Mouse (Mus musculus): Measurements from ENCODE around the gene Gm20509. TPM values are rescaled to one million over a fixed set of nuclear protein-coding genes. Genes with fewer than 3 reads are reported as not detected.
"Not testable (repeated sequence)": the region's sequence is repeated elsewhere in the genome, so short reads cannot be mapped to it uniquely, and the experiment has no call there.

Gm20509 gene
- polyA plus RNA-seq, 1 experiment, result not detected

GRCm38 (mm10) chr9:73073169-73073568, 29.1 kb upstream of the Gm20509 start:
- TF ChIP-seq POLR2A (IDR thresholded peaks at IDR 0.05; ENCODE audit: borderline replicate concordance, extremely low read depth, low read depth, low read length) (no peak), CTCF (IDR thresholded peaks at IDR 0.05; ENCODE audit: insufficient read depth, low read length) (no peak)
- peaks cover 15% of the 10 kb centered on the region for H3K4me1 ChIP-seq (ENCODE audit: control insufficient read depth, insufficient read depth, low read length)
- H3K4me3 ChIP-seq (replicated peaks; ENCODE audit: extremely low read depth, low read depth, low read length), result no peak overlapping the region
- DNase-seq, result no peak
- WGBS, result 87% methylated on average over 5 of the region's 5 CpGs

DNA sequence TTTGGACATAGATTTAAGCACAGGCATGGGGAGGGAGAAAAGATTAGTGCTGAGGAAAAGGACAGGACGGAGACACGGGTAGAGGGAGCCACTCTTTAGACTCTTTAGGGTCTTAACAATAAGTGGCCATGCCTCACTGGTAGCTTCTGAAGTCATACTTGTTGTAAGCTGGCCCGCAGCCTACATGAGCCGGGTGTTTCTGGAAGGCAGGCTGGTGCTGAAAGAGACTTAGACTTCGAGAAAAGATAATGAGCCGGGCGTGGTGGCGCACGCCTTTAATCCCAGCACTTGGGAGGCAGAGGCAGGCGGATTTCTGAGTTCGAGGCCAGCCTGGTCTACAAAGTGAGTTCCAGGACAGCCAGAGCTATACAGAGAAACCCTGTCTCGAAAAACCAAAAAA, 22.9 kb upstream of the Gm20509 start:
- DNase-seq; H3K4me3 ChIP-seq (replicated peaks; ENCODE audit: extremely low read depth, low read depth, low read length); H3K4me1 ChIP-seq (ENCODE audit: control insufficient read depth, insufficient read depth, low read length): not testable (repeated sequence)
- WGBS, result 83% methylated on average over 11 of the region's 12 CpGs

DNA sequence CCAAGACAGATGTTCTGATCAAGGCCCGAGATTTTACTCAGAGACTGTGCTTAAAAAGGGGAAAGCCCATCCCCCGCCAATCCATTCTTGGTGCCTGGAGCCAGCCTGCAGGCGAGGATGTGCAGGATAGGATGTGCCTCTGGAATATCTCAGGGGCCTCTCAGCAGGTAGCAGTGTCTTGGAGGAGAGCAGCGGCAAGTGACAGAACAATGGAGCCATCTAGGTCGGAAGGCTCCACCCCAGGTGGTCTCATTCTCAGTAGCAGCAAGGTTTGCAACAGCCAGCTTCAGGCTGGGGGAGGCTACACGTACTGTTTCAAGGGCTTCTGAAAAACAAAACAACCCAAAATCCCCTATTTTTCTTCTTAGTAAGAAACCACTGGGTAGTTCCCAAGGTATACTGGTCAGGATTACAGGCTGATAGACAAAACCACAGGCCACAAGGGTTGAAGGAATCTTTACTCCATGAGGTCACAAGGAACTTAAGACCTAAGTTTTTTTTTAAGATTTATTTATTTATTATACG, 22.4 kb upstream of the Gm20509 start:
- Histone ChIP-seq H3K4me3 (replicated peaks; ENCODE audit: extremely low read depth, low read depth, low read length) (no peak overlapping the region), H3K4me1 (ENCODE audit: control insufficient read depth, insufficient read depth, low read length) (no peaks in the 10 kb centered on the region)
- 63% methylated on average over 7 of the region's 7 CpGs for WGBS
- TF ChIP-seq POLR2A (IDR thresholded peaks at IDR 0.05; ENCODE audit: borderline replicate concordance, extremely low read depth, low read depth, low read length) (no peak), CTCF (IDR thresholded peaks at IDR 0.05; ENCODE audit: insufficient read depth, low read length) (no peak)
- DNase-seq, result no peak

- Histone ChIP-seq H3K4me3 (replicated peaks; ENCODE audit: extremely low read depth, low read depth, low read length) (no peak overlapping the region), H3K4me1 (ENCODE audit: control insufficient read depth, insufficient read depth, low read length) (peaks cover 4% of the 10 kb centered on the region; the same call in 1 of the 2 replicates)
- TF ChIP-seq CTCF (IDR thresholded peaks at IDR 0.05; ENCODE audit: insufficient read depth, low read length) (no peak), POLR2A (IDR thresholded peaks at IDR 0.05; ENCODE audit: borderline replicate concordance, extremely low read depth, low read depth, low read length) (no peak)
- no peak for DNase-seq
- WGBS, result 85% methylated on average over 8 of the region's 8 CpGs
Observed at GRCm38 (mm10) chr9:73082291-73083000, 19.8 kb upstream of the Gm20509 start.

DNA sequence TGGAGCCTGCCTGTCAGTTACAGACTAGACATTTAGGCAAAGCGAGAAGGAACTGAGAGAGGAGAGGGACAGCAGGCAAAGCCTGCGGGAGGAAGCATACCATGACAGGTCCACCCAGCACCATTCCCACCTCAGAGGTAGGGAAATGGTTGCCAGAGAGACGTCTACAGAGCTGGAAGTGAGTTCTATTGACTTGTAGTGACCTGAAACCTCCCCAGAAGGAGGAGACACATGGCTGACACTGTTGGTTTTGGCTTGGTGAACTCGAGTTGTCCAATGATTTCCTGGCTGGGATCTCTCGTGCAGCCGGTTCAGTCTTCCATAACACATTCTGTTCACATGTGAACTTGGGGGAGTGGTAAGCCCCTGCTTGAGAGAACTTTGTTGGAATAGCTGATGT, 18.3 kb upstream of the Gm20509 start:
- no peak for TF ChIP-seq CTCF (IDR thresholded peaks at IDR 0.05; ENCODE audit: insufficient read depth, low read length)
- no peak for TF ChIP-seq POLR2A (IDR thresholded peaks at IDR 0.05; ENCODE audit: borderline replicate concordance, extremely low read depth, low read depth, low read length)

GRCm38 (mm10) chr9:73085845-73086244, 16.4 kb upstream of the Gm20509 start:
- Histone ChIP-seq H3K4me1 (ENCODE audit: control insufficient read depth, insufficient read depth, low read length) (peaks cover 6% of the 10 kb centered on the region), H3K4me3 (replicated peaks; ENCODE audit: extremely low read depth, low read depth, low read length) (no peak overlapping the region)
- 41% methylated on average over 6 of the region's 6 CpGs for WGBS
- no peak for DNase-seq
- no peak for TF ChIP-seq POLR2A (IDR thresholded peaks at IDR 0.05; ENCODE audit: borderline replicate concordance, extremely low read depth, low read depth, low read length)
- TF ChIP-seq CTCF (IDR thresholded peaks at IDR 0.05; ENCODE audit: insufficient read depth, low read length), result no peak

More for the DNA sequence above, 18.3 kb upstream of the Gm20509 start:
- WGBS, result 54% methylated on average over 6 of the region's 6 CpGs
- H3K4me3 ChIP-seq (replicated peaks; ENCODE audit: extremely low read depth, low read depth, low read length), result no peak overlapping the region
- H3K4me1 ChIP-seq (ENCODE audit: control insufficient read depth, insufficient read depth, low read length), result peaks cover 6% of the 10 kb centered on the region
- no peak for DNase-seq

DNA sequence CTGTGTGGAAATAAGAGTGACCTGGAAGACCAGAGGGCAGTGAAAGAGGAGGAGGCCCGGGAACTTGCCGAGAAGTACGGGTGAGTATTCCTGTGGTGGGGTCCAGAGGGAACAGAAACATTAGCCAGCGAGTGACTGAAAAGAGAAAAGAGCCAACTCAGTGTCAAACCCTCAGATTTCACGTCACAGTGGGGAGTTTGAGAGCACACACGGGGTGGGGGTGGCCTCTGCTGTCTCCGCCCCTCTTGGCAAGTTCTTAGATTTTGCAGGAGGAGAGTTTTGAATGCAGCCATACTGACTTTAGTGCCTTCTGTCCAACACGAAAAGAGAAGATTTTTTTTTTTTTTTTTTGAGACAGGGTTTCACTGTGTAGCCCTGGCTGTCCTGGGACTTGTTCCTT, 15.1 kb upstream of the Gm20509 start:
- DNase-seq, result no peak
- WGBS, result 49% methylated on average over 8 of the region's 8 CpGs
- Histone ChIP-seq H3K4me1 (ENCODE audit: control insufficient read depth, insufficient read depth, low read length) (peaks cover 6% of the 10 kb centered on the region), H3K4me3 (replicated peaks; ENCODE audit: extremely low read depth, low read depth, low read length) (no peak overlapping the region)
- TF ChIP-seq CTCF (IDR thresholded peaks at IDR 0.05; ENCODE audit: insufficient read depth, low read length), result no peak
- TF ChIP-seq POLR2A (IDR thresholded peaks at IDR 0.05; ENCODE audit: borderline replicate concordance, extremely low read depth, low read depth, low read length), result no peak

DNA sequence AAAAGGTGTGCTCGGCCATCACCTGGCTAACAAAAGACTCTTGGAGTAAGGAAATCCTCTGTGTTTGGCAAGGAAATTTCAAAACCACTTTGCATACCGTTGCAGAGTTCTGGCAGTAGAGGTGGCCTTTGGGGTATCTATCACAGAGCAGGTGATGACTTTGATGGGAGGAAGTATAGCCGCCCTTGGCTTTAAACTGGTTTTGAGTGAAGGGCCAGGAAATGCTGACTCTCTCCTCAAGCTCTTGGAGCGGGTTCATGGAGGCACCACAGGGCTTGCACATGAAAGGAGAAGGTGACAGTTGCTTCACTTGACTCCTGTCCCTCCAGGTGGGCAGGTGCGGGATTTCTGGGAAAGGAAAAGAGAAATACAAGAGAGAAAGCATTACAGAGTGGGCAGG, 14.7 kb upstream of the Gm20509 start:
- Histone ChIP-seq H3K4me1 (ENCODE audit: control insufficient read depth, insufficient read depth, low read length) (peaks cover 6% of the 10 kb centered on the region), H3K4me3 (replicated peaks; ENCODE audit: extremely low read depth, low read depth, low read length) (no peak overlapping the region)
- no peak for DNase-seq
- no peak for TF ChIP-seq POLR2A (IDR thresholded peaks at IDR 0.05; ENCODE audit: borderline replicate concordance, extremely low read depth, low read depth, low read length)
- no peak for TF ChIP-seq CTCF (IDR thresholded peaks at IDR 0.05; ENCODE audit: insufficient read depth, low read length)
- WGBS, result 59% methylated on average over 5 of the region's 5 CpGs

DNA sequence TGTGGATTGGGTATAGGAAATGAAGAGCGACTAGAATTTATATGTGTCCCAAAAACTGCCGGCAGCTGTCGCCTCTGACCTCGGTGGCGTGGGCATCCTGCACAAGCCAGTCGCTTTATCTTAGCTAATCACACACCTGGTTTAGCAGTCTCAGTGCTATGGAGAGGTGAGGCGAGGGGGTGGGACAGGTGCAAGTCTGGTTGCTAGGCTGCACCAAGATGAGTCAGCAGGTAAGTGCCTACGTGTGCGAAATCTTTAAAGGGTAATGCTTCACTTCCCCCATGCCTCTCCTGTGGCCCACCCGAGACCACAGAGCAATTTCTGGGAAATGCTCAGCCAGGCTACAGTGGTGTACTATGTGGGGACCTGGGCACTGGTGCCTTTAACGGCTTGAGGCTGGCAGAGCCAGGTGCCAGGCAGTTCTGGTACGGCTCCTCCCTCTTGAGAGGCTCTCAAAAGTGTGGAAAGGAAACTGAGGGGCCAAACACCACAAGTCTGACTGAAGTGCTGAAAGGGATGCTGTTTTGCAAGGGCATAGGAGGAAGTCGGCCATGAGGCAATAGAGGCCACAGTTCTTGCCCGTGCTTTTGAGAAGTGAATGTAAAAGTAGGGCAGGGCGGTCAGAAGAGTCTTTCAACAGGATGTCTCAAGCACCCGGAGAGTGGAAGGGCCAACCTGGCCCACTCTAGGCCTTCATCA, 12.9 kb upstream of the Gm20509 start:
- WGBS, result 48% methylated on average over 16 of the region's 16 CpGs
- no peak overlapping the region for H3K4me3 ChIP-seq (replicated peaks; ENCODE audit: extremely low read depth, low read depth, low read length)
- TF ChIP-seq POLR2A (IDR thresholded peaks at IDR 0.05; ENCODE audit: borderline replicate concordance, extremely low read depth, low read depth, low read length), result no peak
- DNase-seq, result peak; percentile 59
- peaks cover 6% of the 10 kb centered on the region for H3K4me1 ChIP-seq (ENCODE audit: control insufficient read depth, insufficient read depth, low read length)

DNA sequence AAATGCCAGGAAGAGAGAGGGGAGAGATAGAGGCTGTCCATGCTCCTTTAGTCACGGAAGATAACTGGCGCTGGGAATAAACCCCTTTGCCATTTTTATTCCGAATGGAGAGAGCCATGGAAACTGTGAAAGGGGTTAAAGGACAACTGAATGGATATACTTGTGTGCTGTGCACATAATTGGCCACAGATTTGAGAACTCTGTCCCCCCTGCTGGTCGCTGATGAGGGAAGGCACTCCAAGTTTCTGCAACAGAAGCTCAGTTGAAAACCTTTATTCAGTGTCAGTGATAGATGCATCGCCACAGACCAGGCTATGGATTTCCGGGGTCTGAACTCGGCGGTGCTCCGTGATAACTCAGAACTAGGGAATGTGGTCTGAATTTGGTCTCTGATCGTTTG, 12.1 kb upstream of the Gm20509 start:
- WGBS, result 77% methylated on average over 10 of the region's 10 CpGs
- Histone ChIP-seq H3K4me3 (replicated peaks; ENCODE audit: extremely low read depth, low read depth, low read length) (no peak overlapping the region), H3K4me1 (ENCODE audit: control insufficient read depth, insufficient read depth, low read length) (peaks cover 8% of the 10 kb centered on the region)
- DNase-seq, result no peak
- TF ChIP-seq POLR2A (IDR thresholded peaks at IDR 0.05; ENCODE audit: borderline replicate concordance, extremely low read depth, low read depth, low read length), result no peak
- no peak for TF ChIP-seq CTCF (IDR thresholded peaks at IDR 0.05; ENCODE audit: insufficient read depth, low read length)
